Mouse (Mus musculus): ENCODE data around the gene Thrsp. TPM values are rescaled to one million over a fixed set of nuclear protein-coding genes. Genes with fewer than 3 reads are reported as not detected.

Thrsp gene
- polyA plus RNA-seq, 1 experiment from 2014 or later = 0.55 TPM

- peak overlapping the region; percentile 24; the same call in 1 of the 2 replicates for H3K27ac ChIP-seq
- H3K4me3 ChIP-seq = no peak overlapping the region
- no peaks in the 10 kb centered on the region for H3K36me3 ChIP-seq
- H3K9me3 ChIP-seq = no peaks in the 10 kb centered on the region
- ATAC-seq (ENCODE audit: low FRiP score, low read depth) = peak; percentile 80
- peaks cover 30% of the 10 kb centered on the region for H3K4me1 ChIP-seq
- peak overlapping the region; percentile 42 for H3K4me2 ChIP-seq (replicated peaks)
- no peak overlapping the region for H3K9ac ChIP-seq
- H3K27me3 ChIP-seq = no peaks in the 10 kb centered on the region
- 2% methylated on average over 5 of the region's 5 CpGs for WGBS
These were observed 12.2 kb upstream of the Thrsp start for GRCm38 (mm10) chr7:97429705-97430104.

GRCm38 (mm10) chr7:97427778-97428420 is 10.4 kb upstream of the Thrsp start:
- Histone ChIP-seq H3K36me3 (no peaks in the 10 kb centered on the region), H3K4me1 (peaks cover 20% of the 10 kb centered on the region), H3K27me3 (no peaks in the 10 kb centered on the region), H3K9me3 (no peaks in the 10 kb centered on the region), H3K9ac (no peak overlapping the region), H3K4me3 (no peak overlapping the region), H3K27ac (no peak overlapping the region), H3K4me2 (replicated peaks) (no peak overlapping the region)
- WGBS = 85% methylated on average over 5 of the region's 5 CpGs
- no peak for ATAC-seq (ENCODE audit: low FRiP score, low read depth)

GRCm38 (mm10) chr7:97427296-97427695 is 9.8 kb upstream of the Thrsp start:
- Histone ChIP-seq H3K27ac (no peak overlapping the region), H3K27me3 (no peaks in the 10 kb centered on the region), H3K9ac (no peak overlapping the region), H3K9me3 (no peaks in the 10 kb centered on the region), H3K4me3 (no peak overlapping the region), H3K4me1 (peaks cover 20% of the 10 kb centered on the region), H3K4me2 (replicated peaks) (no peak overlapping the region), H3K36me3 (no peaks in the 10 kb centered on the region)
- no peak for ATAC-seq (ENCODE audit: low FRiP score, low read depth)
- 86% methylated on average over 6 of the region's 6 CpGs for WGBS

DNA sequence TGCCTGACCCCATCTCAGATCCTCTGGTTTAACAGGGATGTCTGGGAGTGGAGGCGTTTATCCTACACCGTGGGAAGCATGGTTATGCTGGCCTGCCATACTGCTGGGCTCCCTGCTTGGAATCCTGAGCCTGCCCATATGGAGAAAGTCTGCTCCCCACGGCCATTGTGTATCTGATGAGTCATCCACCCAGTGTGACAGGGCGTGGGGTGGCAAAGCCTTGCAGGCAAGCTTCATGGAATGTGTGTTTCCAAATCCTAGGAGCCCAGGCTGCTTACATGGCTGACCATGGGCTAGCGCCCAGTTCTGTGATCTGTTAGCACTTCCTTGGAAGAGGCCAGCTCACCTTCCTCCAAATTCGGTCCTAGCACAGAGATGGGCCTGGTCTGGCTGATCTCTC is 9.0 kb upstream of the Thrsp start:
- ATAC-seq (ENCODE audit: low FRiP score, low read depth) = no peak
- H3K9ac ChIP-seq = no peak overlapping the region
- no peaks in the 10 kb centered on the region for H3K9me3 ChIP-seq
- peaks cover 20% of the 10 kb centered on the region for H3K4me1 ChIP-seq
- no peaks in the 10 kb centered on the region for H3K27me3 ChIP-seq
- no peak overlapping the region for H3K4me3 ChIP-seq
- no peak overlapping the region for H3K4me2 ChIP-seq (replicated peaks)
- no peaks in the 10 kb centered on the region for H3K36me3 ChIP-seq
- 73% methylated on average over 6 of the region's 6 CpGs for whole genome bisulfite sequencing
- H3K27ac ChIP-seq = no peak overlapping the region

DNA sequence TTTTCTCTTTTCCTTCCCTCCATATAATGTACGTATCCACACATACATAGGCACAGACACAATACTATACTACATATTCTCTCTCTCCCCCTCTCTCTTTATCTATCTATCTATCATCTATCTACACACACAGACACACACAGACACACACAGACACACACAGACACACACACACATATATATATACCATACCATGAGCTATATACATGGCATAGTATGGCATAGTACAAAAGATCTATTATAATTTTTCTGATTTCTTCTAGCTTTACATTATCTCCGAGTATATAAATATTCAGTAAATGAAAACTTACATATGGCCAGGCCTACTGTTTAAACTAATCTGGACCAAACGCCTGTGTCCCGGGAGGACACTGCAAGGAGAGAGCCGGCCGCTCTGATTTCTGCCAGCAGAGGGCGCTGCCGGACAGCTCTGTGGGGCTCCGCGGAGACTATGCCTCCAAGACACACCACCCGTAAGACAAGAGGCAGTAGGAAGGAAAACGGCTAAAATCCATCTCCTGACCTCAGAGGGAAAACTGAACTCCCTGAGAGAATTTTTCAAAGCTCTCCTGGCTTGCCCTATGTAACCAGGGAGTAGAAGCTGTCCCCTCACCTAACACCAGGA is 7.2 kb upstream of the Thrsp start:
- Histone ChIP-seq H3K27me3 (no peaks in the 10 kb centered on the region), H3K36me3 (no peaks in the 10 kb centered on the region), H3K4me1 (peaks cover 11% of the 10 kb centered on the region), H3K4me3 (no peak overlapping the region), H3K9me3 (no peaks in the 10 kb centered on the region), H3K27ac (no peak overlapping the region), H3K4me2 (replicated peaks) (no peak overlapping the region), H3K9ac (peak overlapping the region; percentile 31; the same call in 1 of the 2 replicates)
- ATAC-seq (ENCODE audit: low FRiP score, low read depth) = peak; percentile 80
- 8% methylated on average over 12 of the region's 12 CpGs for WGBS

DNA sequence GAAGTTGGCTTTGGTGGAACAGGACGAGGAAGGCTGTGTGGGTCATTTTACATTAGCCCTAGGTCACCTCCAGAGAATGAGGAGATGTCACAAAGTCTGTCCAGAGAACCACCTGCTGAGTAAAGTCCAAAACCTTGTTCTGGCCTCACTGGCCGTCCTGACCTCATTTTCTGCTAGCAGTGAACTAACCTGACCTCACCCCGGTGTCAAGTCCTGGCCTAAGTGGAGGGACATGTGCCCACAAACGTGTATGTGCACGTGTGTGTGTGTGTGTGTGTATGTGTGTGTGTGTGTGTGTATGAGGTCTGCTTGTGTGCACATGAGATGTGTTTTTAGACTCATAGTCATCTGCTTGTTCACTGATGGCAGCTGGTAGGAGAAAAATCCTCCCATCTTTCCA is 6.2 kb upstream of the Thrsp start:
- no peak overlapping the region for H3K27ac ChIP-seq
- H3K27me3 ChIP-seq = no peaks in the 10 kb centered on the region
- no peaks in the 10 kb centered on the region for H3K36me3 ChIP-seq
- no peak for ATAC-seq (ENCODE audit: low FRiP score, low read depth)
- no peak overlapping the region for H3K4me3 ChIP-seq
- 51% methylated on average over 5 of the region's 5 CpGs for whole genome bisulfite sequencing
- H3K9ac ChIP-seq = no peak overlapping the region
- H3K4me1 ChIP-seq = peaks cover 3% of the 10 kb centered on the region; the same call in 1 of the 2 replicates
- no peaks in the 10 kb centered on the region for H3K9me3 ChIP-seq
- H3K4me2 ChIP-seq (replicated peaks) = no peak overlapping the region

DNA sequence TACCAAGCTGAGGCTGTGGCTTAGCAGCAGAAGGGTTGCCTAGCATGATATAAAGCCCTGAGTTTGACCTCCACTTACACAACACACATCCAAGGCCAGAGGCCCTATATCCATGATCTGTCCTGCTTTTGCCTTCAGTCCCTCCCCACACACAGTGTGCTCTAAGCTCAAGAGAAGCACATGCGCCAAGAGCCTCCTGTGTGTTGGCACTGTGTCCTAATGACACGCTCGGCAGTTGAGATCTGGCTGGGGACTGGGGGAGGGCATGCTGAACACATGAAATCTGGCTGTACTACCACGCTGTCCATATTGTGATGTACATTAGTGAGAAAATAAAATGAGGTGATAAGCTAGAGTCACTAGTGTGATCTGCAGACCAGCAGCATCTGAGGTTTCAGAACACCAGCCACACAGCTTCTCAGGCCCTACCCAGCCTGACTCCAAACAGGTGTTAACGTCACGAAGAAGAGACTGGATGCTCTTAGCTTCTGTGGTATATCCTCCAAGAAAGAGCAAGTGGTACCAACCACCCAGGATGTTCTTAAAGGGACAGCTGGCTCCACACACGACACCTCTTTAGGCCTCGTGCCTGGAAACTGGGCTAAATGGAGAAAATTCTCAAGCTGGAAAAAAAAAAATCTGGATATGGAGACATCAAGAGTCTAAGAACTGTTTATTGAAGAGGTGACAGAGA is 3.6 kb upstream of the Thrsp start:
- H3K4me1 ChIP-seq = peaks cover 3% of the 10 kb centered on the region; the same call in 1 of the 2 replicates
- no peak overlapping the region for H3K9ac ChIP-seq
- no peaks in the 10 kb centered on the region for H3K9me3 ChIP-seq
- no peak overlapping the region for H3K4me2 ChIP-seq (replicated peaks)
- H3K27me3 ChIP-seq = no peaks in the 10 kb centered on the region
- 84% methylated on average over 8 of the region's 8 CpGs for WGBS
- H3K36me3 ChIP-seq = no peaks in the 10 kb centered on the region
- H3K27ac ChIP-seq = no peak overlapping the region
- no peak overlapping the region for H3K4me3 ChIP-seq
- ATAC-seq (ENCODE audit: low FRiP score, low read depth) = no peak

GRCm38 (mm10) chr7:97420406-97420805 is 2.9 kb upstream of the Thrsp start:
- WGBS = 52% methylated on average over 1 of the region's 1 CpGs
- H3K27ac ChIP-seq = no peak overlapping the region
- no peak for ATAC-seq (ENCODE audit: low FRiP score, low read depth)
- no peak overlapping the region for H3K4me3 ChIP-seq
- no peak overlapping the region for H3K4me2 ChIP-seq (replicated peaks)
- H3K9me3 ChIP-seq = no peaks in the 10 kb centered on the region
- H3K4me1 ChIP-seq = peaks cover 4% of the 10 kb centered on the region
- H3K27me3 ChIP-seq = no peaks in the 10 kb centered on the region
- H3K36me3 ChIP-seq = no peaks in the 10 kb centered on the region
- no peak overlapping the region for H3K9ac ChIP-seq

DNA sequence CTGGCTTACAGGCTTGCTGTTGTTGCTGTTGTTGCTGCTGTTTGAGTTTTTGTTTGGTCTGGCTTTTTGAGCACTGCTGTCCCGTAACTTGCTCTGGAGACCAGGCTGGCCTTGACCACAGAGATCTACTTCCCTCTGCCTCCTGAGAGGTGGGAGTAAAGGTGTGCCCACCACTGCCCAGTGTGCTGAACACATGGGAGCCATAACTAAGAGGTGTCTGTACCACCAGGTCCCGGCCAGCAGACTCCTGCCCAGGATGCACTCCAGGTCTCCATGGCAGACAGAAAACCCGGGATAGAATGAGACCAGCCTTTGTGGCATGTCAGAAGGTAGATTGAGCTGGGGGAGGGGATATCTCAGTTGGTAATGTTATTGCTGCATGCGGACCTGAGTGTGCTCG is 1.6 kb upstream of the Thrsp start:
- Histone ChIP-seq H3K4me1 (peaks cover 10% of the 10 kb centered on the region), H3K9me3 (no peaks in the 10 kb centered on the region), H3K4me2 (replicated peaks) (no peak overlapping the region), H3K36me3 (no peaks in the 10 kb centered on the region), H3K27me3 (no peaks in the 10 kb centered on the region), H3K9ac (no peak overlapping the region), H3K27ac (no peak overlapping the region), H3K4me3 (no peak overlapping the region)
- ATAC-seq (ENCODE audit: low FRiP score, low read depth) = no peak
- WGBS = 79% methylated on average over 5 of the region's 5 CpGs

DNA sequence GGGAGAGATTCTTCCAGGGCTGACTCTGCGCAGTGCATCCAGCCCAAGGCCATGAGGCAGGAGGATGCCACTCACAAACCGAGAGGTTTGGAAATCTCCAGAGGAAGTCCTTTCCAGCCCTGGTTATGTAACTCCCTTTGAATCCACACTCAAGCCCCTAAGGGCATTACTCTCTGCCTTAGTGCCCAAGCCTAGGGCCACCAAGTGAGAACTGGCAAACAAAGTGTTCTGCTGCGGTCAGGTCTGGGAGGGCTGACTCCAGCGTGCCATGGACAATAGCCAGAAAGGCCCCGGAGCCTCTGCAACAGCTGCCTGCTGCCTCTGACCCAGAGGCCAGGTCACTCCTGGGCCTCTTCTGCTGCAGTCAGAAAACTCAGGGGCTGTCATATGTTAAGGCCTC is 1.2 kb upstream of the Thrsp start:
- no peak overlapping the region for H3K27ac ChIP-seq
- no peaks in the 10 kb centered on the region for H3K36me3 ChIP-seq
- H3K4me2 ChIP-seq (replicated peaks) = no peak overlapping the region
- 83% methylated on average over 5 of the region's 5 CpGs for WGBS
- 0 out of 2 replicates have a peak overlapping the region, but pooled peaks have one; percentile 2 for H3K9ac ChIP-seq
- no peak overlapping the region for H3K4me3 ChIP-seq
- no peaks in the 10 kb centered on the region for H3K27me3 ChIP-seq
- peaks cover 10% of the 10 kb centered on the region for H3K4me1 ChIP-seq
- no peaks in the 10 kb centered on the region for H3K9me3 ChIP-seq
- no peak for ATAC-seq (ENCODE audit: low FRiP score, low read depth)

DNA sequence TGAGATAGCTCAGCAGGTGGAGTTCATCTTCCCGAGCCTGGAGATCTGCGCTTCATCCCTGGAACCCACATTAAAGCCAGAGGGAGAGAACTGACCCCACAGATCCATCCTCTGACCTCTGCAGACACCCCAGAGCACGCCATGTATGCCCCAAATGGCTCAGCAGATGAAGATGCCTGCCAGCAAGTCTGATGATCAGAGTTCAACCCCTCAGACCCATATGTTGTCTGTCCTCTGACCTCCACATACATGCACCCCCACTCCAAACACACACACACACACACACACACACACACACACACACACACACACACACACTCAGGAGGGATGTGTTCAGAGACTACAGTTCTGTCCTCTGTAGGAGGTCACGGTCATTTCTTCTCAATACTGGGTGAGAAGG is 1.1 kb downstream of the Thrsp start:
- ATAC-seq (ENCODE audit: low FRiP score, low read depth) = no peak
- no peak overlapping the region for H3K9ac ChIP-seq
- H3K27ac ChIP-seq = no peak overlapping the region
- H3K36me3 ChIP-seq = peaks cover 11% of the 10 kb centered on the region
- peaks cover 10% of the 10 kb centered on the region for H3K4me1 ChIP-seq
- no peaks in the 10 kb centered on the region for H3K27me3 ChIP-seq
- no peak overlapping the region for H3K4me3 ChIP-seq
- no peak overlapping the region for H3K4me2 ChIP-seq (replicated peaks)
- H3K9me3 ChIP-seq = no peaks in the 10 kb centered on the region
- 87% methylated on average over 4 of the region's 4 CpGs for WGBS

DNA sequence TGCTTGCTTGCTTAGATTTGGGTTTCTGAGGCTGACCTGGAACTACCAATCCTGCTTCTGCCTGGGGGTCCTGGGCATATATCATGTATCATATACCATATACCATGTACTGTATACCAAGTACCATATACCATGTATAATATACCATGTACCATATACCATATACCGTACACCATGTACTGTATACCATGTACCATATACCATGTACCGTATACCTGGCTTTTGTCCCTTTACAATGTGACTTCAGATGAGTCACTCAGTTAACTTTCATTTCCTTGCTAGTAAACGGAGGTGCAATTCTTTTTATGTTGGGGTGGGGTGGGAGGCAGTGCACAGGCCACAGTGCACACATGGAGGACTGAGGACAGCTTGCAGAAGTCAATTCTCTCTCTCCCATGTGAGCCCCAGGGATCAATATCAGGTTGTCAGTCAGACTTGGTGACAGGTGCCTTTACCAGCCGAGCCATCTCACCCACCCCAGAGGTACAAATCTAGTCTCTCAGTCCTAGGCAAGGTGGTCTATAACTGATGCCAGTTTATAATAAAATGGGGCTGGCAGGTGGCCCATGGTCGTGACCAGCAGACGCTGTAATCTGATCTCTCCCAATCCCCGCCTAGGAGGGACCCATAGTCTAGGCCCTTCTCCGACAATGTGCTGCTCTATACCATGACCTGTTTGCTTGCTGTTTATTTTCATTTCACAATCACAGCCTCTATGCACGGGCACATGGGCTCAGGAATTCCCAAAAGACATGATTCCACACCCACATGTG is 2.4 kb downstream of the Thrsp start:
- Histone ChIP-seq H3K4me2 (replicated peaks) (no peak overlapping the region), H3K27me3 (no peaks in the 10 kb centered on the region), H3K36me3 (peaks cover 25% of the 10 kb centered on the region), H3K4me1 (peaks cover 10% of the 10 kb centered on the region), H3K27ac (no peak overlapping the region), H3K9me3 (no peaks in the 10 kb centered on the region), H3K9ac (no peak overlapping the region), H3K4me3 (no peak overlapping the region)
- 0 out of 2 replicates have a peak, but pooled peaks have one; percentile 18 for ATAC-seq (ENCODE audit: low FRiP score, low read depth)
- 37% methylated on average over 9 of the region's 9 CpGs for WGBS
